18 mouse cellular contexts compared by ENCODE assay signal in genomic region chr14:104298312-104298711, GRCm38 (mm10).
DNase-seq lines count a peak whose midpoint lies in the region; ATAC-seq lines count a peak whose summit lies in the region.
"Had no signal": no experiment of that assay in that cellular context is flagged by ENCODE, and none has a peak within 500 bp of the region (broad histone marks: within the 10 kb centered on the region; RNA-seq: fewer than 3 reads in every experiment).

No protein-coding gene starts in this region.

- no peak overlapping the region for H3K27ac ChIP-seq in embryonic facial prominence, embryonic 14.5 days (replicated peaks; ENCODE audit: low read depth, low read length)
- no peak overlapping the region for H3K27ac ChIP-seq in hindbrain, embryonic 12.5 days
- H3K27ac ChIP-seq in midbrain, embryonic 13.5 days: peak overlapping the region; percentile 57; the same call in 1 of the 2 replicates
- H3K27ac ChIP-seq in liver, embryonic 11.5 days (ENCODE audit: low read depth, low read length): no peak overlapping the region
- H3K27ac ChIP-seq: hindbrain, embryonic 15.5 days; limb, embryonic 13.5 days; stomach, postnatal 0 days had no signal

- H3K27me3 ChIP-seq in embryonic facial prominence, embryonic 14.5 days (replicated peaks; ENCODE audit: control insufficient read depth, insufficient read depth, low read length): no peaks in the 10 kb centered on the region
- H3K27me3 ChIP-seq in hindbrain, embryonic 12.5 days: no peaks in the 10 kb centered on the region
- H3K27me3 ChIP-seq in midbrain, embryonic 13.5 days: no peaks in the 10 kb centered on the region
- H3K27me3 ChIP-seq in liver, embryonic 11.5 days (replicated peaks; ENCODE audit: control insufficient read depth, insufficient read depth, low read length): no peaks in the 10 kb centered on the region
- H3K27me3 ChIP-seq: limb, embryonic 13.5 days had no signal

- DNase-seq in embryo, embryonic 10.5 days (ENCODE audit: low spot score): peak; percentile 30
- no peak for DNase-seq in embryo, embryonic 9.5 days (ENCODE audit: extremely low spot score)
- peak; percentile 26 for DNase-seq in embryonic facial prominence, embryonic 14.5 days (ENCODE audit: low spot score)
- no peak for DNase-seq in liver, embryonic 11.5 days (ENCODE audit: low spot score)
- DNase-seq in cerebellum, adult 11-12 months: no peak
- no peak for DNase-seq in layer of hippocampus, adult 18-20 months (ENCODE audit: low spot score in 2 of 2)
- DNase-seq: adrenal gland, postnatal 14 days; cerebellum, postnatal 14 days; kidney, adult 18-20 months; kidney, postnatal 36 days; lung, postnatal 14 days; right cerebral cortex, postnatal 14 days; thymus, postnatal 36 days had no signal

- H3K9me3 ChIP-seq in embryonic facial prominence, embryonic 14.5 days (ENCODE audit: control insufficient read depth, low read length): no peaks in the 10 kb centered on the region
- H3K9me3 ChIP-seq in hindbrain, embryonic 12.5 days (replicated peaks): no peaks in the 10 kb centered on the region
- no peaks in the 10 kb centered on the region for H3K9me3 ChIP-seq in midbrain, embryonic 13.5 days
- no peaks in the 10 kb centered on the region for H3K9me3 ChIP-seq in liver, embryonic 11.5 days (ENCODE audit: control insufficient read depth, low read length)
- H3K9me3 ChIP-seq: hindbrain, embryonic 15.5 days; limb, embryonic 13.5 days had no signal

- no peak overlapping the region for H3K9ac ChIP-seq in embryonic facial prominence, embryonic 14.5 days (ENCODE audit: low read depth, low read length)
- no peak overlapping the region for H3K9ac ChIP-seq in hindbrain, embryonic 12.5 days
- no peak overlapping the region for H3K9ac ChIP-seq in midbrain, embryonic 13.5 days (replicated peaks)
- no peak overlapping the region for H3K9ac ChIP-seq in liver, embryonic 11.5 days (ENCODE audit: low read depth, low read length)
- H3K9ac ChIP-seq: hindbrain, embryonic 15.5 days; limb, embryonic 13.5 days had no signal

- no peak overlapping the region for H3K4me3 ChIP-seq in embryonic facial prominence, embryonic 14.5 days (ENCODE audit: low read depth, low read length)
- H3K4me3 ChIP-seq in hindbrain, embryonic 12.5 days: no peak overlapping the region
- no peak overlapping the region for H3K4me3 ChIP-seq in midbrain, embryonic 13.5 days (replicated peaks)
- no peak overlapping the region for H3K4me3 ChIP-seq in liver, embryonic 11.5 days (ENCODE audit: low read depth, low read length)
- H3K4me3 ChIP-seq: hindbrain, embryonic 15.5 days; limb, embryonic 13.5 days had no signal

- peak; percentile 60; the same call in 1 of the 2 replicates for ATAC-seq in embryonic facial prominence, embryonic 14.5 days (ENCODE audit: low read depth)
- ATAC-seq in hindbrain, embryonic 12.5 days (ENCODE audit: low FRiP score): peak; percentile 82
- ATAC-seq in midbrain, embryonic 13.5 days: peak; percentile 94
- ATAC-seq in liver, embryonic 11.5 days (replicated peaks; ENCODE audit: low FRiP score): no peak

- no peaks in the 10 kb centered on the region for H3K36me3 ChIP-seq in embryonic facial prominence, embryonic 14.5 days (ENCODE audit: control insufficient read depth, insufficient read depth, low read length)
- no peaks in the 10 kb centered on the region for H3K36me3 ChIP-seq in hindbrain, embryonic 12.5 days
- H3K36me3 ChIP-seq in midbrain, embryonic 13.5 days: no peaks in the 10 kb centered on the region
- H3K36me3 ChIP-seq in liver, embryonic 11.5 days (ENCODE audit: control insufficient read depth, insufficient read depth, low read length): no peaks in the 10 kb centered on the region
- H3K36me3 ChIP-seq: hindbrain, embryonic 15.5 days; limb, embryonic 13.5 days had no signal

- no peaks in the 10 kb centered on the region for H3K4me1 ChIP-seq in embryonic facial prominence, embryonic 14.5 days (ENCODE audit: control insufficient read depth, insufficient read depth, low read length)
- peaks cover 12% of the 10 kb centered on the region for H3K4me1 ChIP-seq in hindbrain, embryonic 12.5 days
- H3K4me1 ChIP-seq in midbrain, embryonic 13.5 days (replicated peaks): peaks cover 25% of the 10 kb centered on the region
- H3K4me1 ChIP-seq in liver, embryonic 11.5 days (replicated peaks; ENCODE audit: control insufficient read depth, insufficient read depth, low read length): no peaks in the 10 kb centered on the region
- H3K4me1 ChIP-seq: limb, embryonic 13.5 days had no signal

- 37% methylated on average over 4 of the region's 4 CpGs for WGBS in embryonic facial prominence, embryonic 14.5 days
- WGBS in hindbrain, embryonic 12.5 days: 22% methylated on average over 4 of the region's 4 CpGs
- 13% methylated on average over 4 of the region's 4 CpGs for WGBS in midbrain, embryonic 13.5 days
- 58% methylated on average over 4 of the region's 4 CpGs for WGBS in liver, embryonic 11.5 days

- no peak overlapping the region for H3K4me2 ChIP-seq in embryonic facial prominence, embryonic 14.5 days (ENCODE audit: low read depth, low read length)
- no peak overlapping the region for H3K4me2 ChIP-seq in hindbrain, embryonic 12.5 days (replicated peaks)
- H3K4me2 ChIP-seq in midbrain, embryonic 13.5 days (replicated peaks): no peak overlapping the region
- H3K4me2 ChIP-seq in liver, embryonic 11.5 days: no peak overlapping the region
- H3K4me2 ChIP-seq: hindbrain, embryonic 15.5 days; limb, embryonic 13.5 days had no signal

Comparison
In these comparisons a context has a peak if more than half of its experiments do, and no peak if none do; other contexts are left out.
1. DNase-seq: peak in embryo, embryonic 10.5 days (single experiment) and embryonic facial prominence, embryonic 14.5 days (single experiment); none in embryo, embryonic 9.5 days (single experiment), liver, embryonic 11.5 days (single experiment), cerebellum, adult 11-12 months (single experiment) and layer of hippocampus, adult 18-20 months (0 of 2).